Mouse (Mus musculus): ENCODE data around the gene Dclre1a. TPM values are rescaled to one million over a fixed set of nuclear protein-coding genes. Genes with fewer than 3 reads are reported as not detected.

Dclre1a gene
- polyA plus RNA-seq (2012; rRNA removed), result 5.7 and 5.9 TPM in 2 replicates

DNA sequence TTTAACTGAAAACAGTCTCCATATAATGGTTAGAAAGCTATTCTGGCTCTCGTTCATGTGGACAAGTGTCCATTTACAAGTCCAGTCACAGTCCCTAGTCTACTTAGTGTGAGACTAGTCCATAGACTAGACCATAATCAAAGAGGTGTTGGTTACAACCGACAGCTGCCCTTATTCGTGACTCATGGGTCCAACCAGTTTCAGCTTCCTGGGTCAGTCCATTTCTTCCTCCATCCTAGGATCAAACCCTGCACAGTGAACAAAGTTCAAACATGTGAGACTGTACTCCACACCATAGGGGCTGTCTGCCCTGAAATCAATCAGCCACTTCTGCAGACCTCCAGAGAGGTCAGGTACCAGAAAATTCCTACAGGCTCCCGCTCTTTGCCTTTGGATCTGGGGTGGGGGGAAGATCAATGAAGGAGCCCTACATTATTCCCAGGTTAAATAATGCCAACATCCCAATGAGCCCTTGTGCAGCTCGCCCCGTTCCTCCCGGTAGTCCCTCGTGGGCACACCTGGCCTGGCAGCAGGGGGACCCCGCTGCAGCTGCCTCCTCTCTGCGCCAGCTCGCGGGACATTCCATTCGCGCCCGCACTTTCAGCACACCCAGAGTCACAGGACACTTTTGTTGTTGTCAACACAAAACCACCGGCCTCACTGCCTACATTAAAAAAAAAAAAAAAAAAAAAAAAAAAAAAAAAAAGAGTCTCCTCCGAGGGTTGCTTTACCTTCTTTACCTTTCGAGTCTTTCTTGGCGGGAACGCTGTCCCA, at the start of gene Dclre1a:
Gene Dclre1a (minus strand): TSS at position 767 of the 774 bp plus-strand sequence.
- Histone ChIP-seq H3K36me3 (ENCODE audit: control insufficient read depth, insufficient read depth, low read length) (no peaks in the 10 kb centered on the region), H3K4me3 (ENCODE audit: insufficient read depth, low read depth, low read length) (peak within 1 kb of the TSS; percentile 99), H3K27ac (ENCODE audit: insufficient read depth, low read depth, low read length) (peak within 1 kb of the TSS; percentile 98), H3K4me1 (ENCODE audit: control insufficient read depth, insufficient read depth, low read length) (peaks cover 9% of the 10 kb centered on the region; the same call in 1 of the 2 replicates), H3K27me3 (replicated peaks; ENCODE audit: control insufficient read depth, insufficient read depth, low read length) (no peaks in the 10 kb centered on the region)
- WGBS, result 4% methylated on average over 20 of the region's 20 CpGs
- peak; percentile 82 for DNase-seq
- TF ChIP-seq CTCF (conservative IDR thresholded peaks at IDR 0.05; ENCODE audit: insufficient read depth, insufficient read length, low read depth, low read length) (no peak), POLR2A (IDR thresholded peaks at IDR 0.05; ENCODE audit: low read depth, low read length) (peak; percentile 40)

DNA sequence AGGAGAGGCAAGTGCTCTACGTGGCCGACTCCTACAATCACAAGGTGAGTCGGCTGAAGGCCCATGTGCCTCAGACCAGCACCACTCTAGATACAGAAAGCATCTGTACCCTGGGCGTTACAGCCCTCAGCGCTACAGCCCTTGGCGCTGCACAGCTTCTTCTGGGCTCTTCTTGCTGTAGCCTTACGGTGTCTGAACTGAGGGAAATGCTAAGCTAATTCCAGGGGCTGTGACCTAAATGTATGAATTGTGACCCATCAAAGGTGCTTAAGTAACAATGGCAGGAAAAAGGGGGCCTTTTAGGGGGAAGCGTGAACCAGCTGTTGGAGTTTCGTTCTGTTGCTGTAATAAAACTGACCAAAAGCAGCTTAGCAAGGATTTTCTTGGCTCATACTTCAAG, 44.5 kb upstream of the Dclre1a start:
- TF ChIP-seq CTCF (conservative IDR thresholded peaks at IDR 0.05; ENCODE audit: insufficient read depth, insufficient read length, low read depth, low read length) (no peak), POLR2A (IDR thresholded peaks at IDR 0.05; ENCODE audit: low read depth, low read length) (no peak)
- Histone ChIP-seq H3K4me3 (ENCODE audit: insufficient read depth, low read depth, low read length) (no peak overlapping the region), H3K27ac (ENCODE audit: insufficient read depth, low read depth, low read length) (no peak overlapping the region), H3K27me3 (replicated peaks; ENCODE audit: control insufficient read depth, insufficient read depth, low read length) (no peaks in the 10 kb centered on the region), H3K36me3 (ENCODE audit: control insufficient read depth, insufficient read depth, low read length) (peaks cover 2% of the 10 kb centered on the region; the same call in 1 of the 2 replicates), H3K4me1 (ENCODE audit: control insufficient read depth, insufficient read depth, low read length) (no peaks in the 10 kb centered on the region)
- WGBS, result 88% methylated on average over 9 of the region's 9 CpGs
- no peak for DNase-seq

DNA sequence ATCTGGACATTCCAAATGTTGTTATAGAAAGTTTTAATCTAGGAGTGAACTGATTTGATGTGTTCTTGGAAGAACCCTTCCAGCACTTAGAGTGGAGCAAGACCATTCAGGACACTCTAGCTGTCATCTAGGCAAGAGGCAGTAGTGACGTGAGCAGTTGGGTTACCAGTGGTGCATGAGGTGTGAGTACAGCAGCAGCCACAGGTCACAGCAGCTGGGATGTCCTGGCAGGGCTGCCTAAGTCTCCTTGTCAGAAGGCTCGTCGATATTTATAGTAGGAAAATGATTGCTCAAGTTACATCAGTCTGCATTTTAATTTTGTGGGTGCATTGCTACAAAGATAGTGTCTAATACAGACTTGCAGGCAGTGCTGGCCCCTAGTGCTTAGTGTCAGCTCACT, 42.2 kb upstream of the Dclre1a start:
- Histone ChIP-seq H3K27ac (ENCODE audit: insufficient read depth, low read depth, low read length) (no peak overlapping the region), H3K36me3 (ENCODE audit: control insufficient read depth, insufficient read depth, low read length) (no peaks in the 10 kb centered on the region; the same call in 1 of the 2 replicates), H3K27me3 (replicated peaks; ENCODE audit: control insufficient read depth, insufficient read depth, low read length) (no peaks in the 10 kb centered on the region), H3K4me1 (ENCODE audit: control insufficient read depth, insufficient read depth, low read length) (no peaks in the 10 kb centered on the region), H3K4me3 (ENCODE audit: insufficient read depth, low read depth, low read length) (no peak overlapping the region)
- TF ChIP-seq CTCF (conservative IDR thresholded peaks at IDR 0.05; ENCODE audit: insufficient read depth, insufficient read length, low read depth, low read length), result no peak
- TF ChIP-seq POLR2A (IDR thresholded peaks at IDR 0.05; ENCODE audit: low read depth, low read length), result no peak
- no peak for DNase-seq
- 89% methylated on average over 3 of the region's 3 CpGs for WGBS

DNA sequence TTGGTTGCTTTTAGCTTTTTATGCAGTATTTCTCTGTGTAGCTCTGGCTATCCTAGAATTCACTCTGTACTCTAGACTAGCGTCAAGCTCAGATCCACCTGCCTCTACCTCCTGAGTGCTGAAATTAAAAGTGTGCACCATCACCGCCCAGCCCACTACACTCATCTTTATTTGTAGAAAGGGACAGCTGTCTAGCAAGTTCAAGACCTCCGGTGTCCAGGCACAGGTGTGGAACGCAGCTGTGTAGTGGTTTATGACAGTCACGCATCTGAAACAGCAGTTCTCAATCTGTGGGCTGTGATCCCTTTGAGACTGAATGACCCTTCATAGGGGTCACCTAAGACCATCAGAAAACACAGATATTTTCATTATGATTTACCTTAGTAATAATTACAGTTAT, 41.4 kb upstream of the Dclre1a start:
- WGBS, result 92% methylated on average over 5 of the region's 5 CpGs
- DNase-seq, result no peak
- Histone ChIP-seq H3K27ac (ENCODE audit: insufficient read depth, low read depth, low read length) (no peak overlapping the region), H3K27me3 (replicated peaks; ENCODE audit: control insufficient read depth, insufficient read depth, low read length) (no peaks in the 10 kb centered on the region), H3K4me3 (ENCODE audit: insufficient read depth, low read depth, low read length) (no peak overlapping the region), H3K36me3 (ENCODE audit: control insufficient read depth, insufficient read depth, low read length) (no peaks in the 10 kb centered on the region; the same call in 1 of the 2 replicates), H3K4me1 (ENCODE audit: control insufficient read depth, insufficient read depth, low read length) (no peaks in the 10 kb centered on the region)
- no peak for TF ChIP-seq POLR2A (IDR thresholded peaks at IDR 0.05; ENCODE audit: low read depth, low read length)
- TF ChIP-seq CTCF (conservative IDR thresholded peaks at IDR 0.05; ENCODE audit: insufficient read depth, insufficient read length, low read depth, low read length), result no peak

- no peaks in the 10 kb centered on the region; the same call in 1 of the 2 replicates for H3K36me3 ChIP-seq (ENCODE audit: control insufficient read depth, insufficient read depth, low read length)
- no peak overlapping the region for H3K27ac ChIP-seq (ENCODE audit: insufficient read depth, low read depth, low read length)
Observed at GRCm38 (mm10) chr19:56589008-56589407, 41.0 kb upstream of the Dclre1a start.

GRCm38 (mm10) chr19:56588205-56588626, 40.2 kb upstream of the Dclre1a start:
- no peak for TF ChIP-seq CTCF (conservative IDR thresholded peaks at IDR 0.05; ENCODE audit: insufficient read depth, insufficient read length, low read depth, low read length)
- no peak for TF ChIP-seq POLR2A (IDR thresholded peaks at IDR 0.05; ENCODE audit: low read depth, low read length)
- Histone ChIP-seq H3K27ac (ENCODE audit: insufficient read depth, low read depth, low read length) (no peak overlapping the region), H3K36me3 (ENCODE audit: control insufficient read depth, insufficient read depth, low read length) (no peaks in the 10 kb centered on the region; the same call in 1 of the 2 replicates), H3K27me3 (replicated peaks; ENCODE audit: control insufficient read depth, insufficient read depth, low read length) (no peaks in the 10 kb centered on the region), H3K4me1 (ENCODE audit: control insufficient read depth, insufficient read depth, low read length) (no peaks in the 10 kb centered on the region), H3K4me3 (ENCODE audit: insufficient read depth, low read depth, low read length) (no peak overlapping the region)
- WGBS, result 60% methylated on average over 6 of the region's 6 CpGs
- peak; percentile 24 for DNase-seq

More at GRCm38 (mm10) chr19:56589008-56589407, 41.0 kb upstream of the Dclre1a start:
- no peaks in the 10 kb centered on the region for H3K27me3 ChIP-seq (replicated peaks; ENCODE audit: control insufficient read depth, insufficient read depth, low read length)
- TF ChIP-seq CTCF (conservative IDR thresholded peaks at IDR 0.05; ENCODE audit: insufficient read depth, insufficient read length, low read depth, low read length) (no peak), POLR2A (IDR thresholded peaks at IDR 0.05; ENCODE audit: low read depth, low read length) (no peak)
- H3K4me1 ChIP-seq (ENCODE audit: control insufficient read depth, insufficient read depth, low read length), result no peaks in the 10 kb centered on the region
- H3K4me3 ChIP-seq (ENCODE audit: insufficient read depth, low read depth, low read length), result no peak overlapping the region
- DNase-seq, result no peak
- 94% methylated on average over 6 of the region's 6 CpGs for WGBS

- no peak for DNase-seq
- no peak overlapping the region for H3K27ac ChIP-seq (ENCODE audit: insufficient read depth, low read depth, low read length)
- no peaks in the 10 kb centered on the region for H3K27me3 ChIP-seq (replicated peaks; ENCODE audit: control insufficient read depth, insufficient read depth, low read length)
- no peaks in the 10 kb centered on the region for H3K4me1 ChIP-seq (ENCODE audit: control insufficient read depth, insufficient read depth, low read length)
- TF ChIP-seq POLR2A (IDR thresholded peaks at IDR 0.05; ENCODE audit: low read depth, low read length) (no peak), CTCF (conservative IDR thresholded peaks at IDR 0.05; ENCODE audit: insufficient read depth, insufficient read length, low read depth, low read length) (no peak)
- no peaks in the 10 kb centered on the region; the same call in 1 of the 2 replicates for H3K36me3 ChIP-seq (ENCODE audit: control insufficient read depth, insufficient read depth, low read length)
- WGBS, result 71% methylated on average over 8 of the region's 8 CpGs
- no peak overlapping the region for H3K4me3 ChIP-seq (ENCODE audit: insufficient read depth, low read depth, low read length)
Observed at GRCm38 (mm10) chr19:56586320-56586719, 38.3 kb upstream of the Dclre1a start.
